Mouse (Mus musculus): ENCODE data around the gene Kidins220. TPM values are rescaled to one million over a fixed set of nuclear protein-coding genes. Genes with fewer than 3 reads are reported as not detected.

Kidins220 gene
- total RNA-seq, 2 experiments from 2014 or later: 43.8 to 50.9 TPM

Other genes with a start within 250 kb of the Kidins220 start
- 1 to 10 TPM; 1.9 to 3.7 TPM for gene Mboat2, start 144.0 kb upstream of the Kidins220 start, total RNA-seq (2021)
- 1 to 10 TPM; 3.2 to 4.5 TPM for gene Id2, start 122.2 kb downstream of the Kidins220 start, total RNA-seq (2021)